In the genomic region with DNA sequence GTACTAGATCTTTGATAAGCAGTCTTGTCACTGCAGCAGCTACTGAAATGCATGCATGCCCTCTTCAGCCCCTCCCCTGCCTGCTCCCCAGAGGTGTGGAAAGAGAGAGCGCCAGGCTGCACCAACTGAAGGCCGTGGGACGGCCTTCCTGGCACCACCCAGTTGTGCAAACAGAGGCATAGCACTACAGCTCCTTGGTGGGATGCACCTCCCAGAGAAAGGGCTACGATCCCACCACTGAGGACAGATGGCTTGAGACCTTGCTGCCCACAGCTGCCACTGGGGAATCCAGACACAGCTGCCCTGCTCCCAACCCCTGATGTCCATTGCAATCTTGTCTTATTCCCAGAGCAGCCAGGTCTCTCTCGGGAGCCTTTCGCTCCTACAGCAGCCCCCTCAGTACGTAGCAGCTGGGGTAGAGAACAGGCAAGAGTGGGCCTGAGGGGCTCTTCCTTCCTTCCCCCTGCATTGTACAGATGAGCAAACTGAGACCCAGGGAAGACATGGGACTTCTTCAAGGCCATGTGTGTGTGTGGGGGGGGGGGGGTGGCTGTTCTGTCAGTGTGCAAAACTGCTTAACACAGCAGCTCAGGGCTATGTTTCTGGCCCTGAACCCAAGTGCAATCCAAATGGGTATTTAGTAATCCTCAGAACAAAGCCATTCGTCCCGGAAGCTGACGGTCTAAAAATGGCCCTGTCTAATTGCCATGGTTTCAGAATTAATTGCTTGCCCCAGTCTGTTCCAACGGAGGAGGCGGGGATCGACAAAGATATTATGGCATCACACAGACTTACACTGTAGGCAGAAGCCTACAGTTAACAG, we compare ENCODE assay signal across 10 mouse cellular contexts. TPM values are rescaled to one million over a fixed set of nuclear protein-coding genes. Genes with fewer than 3 reads are reported as not detected.
A peak's percentile ranks its signal among the peaks of the same experiment; 100 is the strongest.
DNase-seq lines count a peak whose midpoint lies in the region; ATAC-seq lines count a peak whose summit lies in the region.
"Had no signal": no experiment of that assay in that cellular context is flagged by ENCODE, and none has a peak within 500 bp of the region (broad histone marks: within the 10 kb centered on the region; RNA-seq: fewer than 3 reads in every experiment).

No protein-coding gene starts in this region.

- peak; percentile 72 for ATAC-seq in lung, embryonic 16.5 days (ENCODE audit: low read depth)
- no peak; the same call in 1 of the 2 replicates for ATAC-seq in megakaryocyte, adult 5-6 weeks (ENCODE audit: poor library complexity, severe bottlenecking)

- H3K4me1 ChIP-seq in lung, embryonic 16.5 days (replicated peaks; ENCODE audit: control insufficient read depth, insufficient read depth, low read length), result peaks cover 5% of the 10 kb centered on the region
- peaks cover 42% of the 10 kb centered on the region for H3K4me1 ChIP-seq in forebrain, embryonic 10.5 days

- H3K4me3 ChIP-seq in lung, embryonic 16.5 days (ENCODE audit: low read length), result no peak overlapping the region
- no peak overlapping the region for H3K4me3 ChIP-seq in forebrain, embryonic 10.5 days
- H3K4me3 ChIP-seq: limb, embryonic 12.5 days had no signal

- DNase-seq in lung, postnatal 25 days (ENCODE audit: low spot score), result no peak
- DNase-seq in forebrain, embryonic 10.5 days (ENCODE audit: extremely low spot score, low spot score), result no peak
- peak; percentile 45 to 83 for DNase-seq in layer of hippocampus, postnatal 14 days (ENCODE audit: low spot score in 2 of 2)
- DNase-seq in retina, postnatal 1 day, result peak; percentile 74
- DNase-seq in cerebellum, postnatal 14 days, result no peak
- DNase-seq in urinary bladder, adult 18-20 months (ENCODE audit: low spot score in 2 of 2), result no peak

- H3K9ac ChIP-seq in lung, embryonic 16.5 days (ENCODE audit: low read length), result no peak overlapping the region
- H3K9ac ChIP-seq: limb, embryonic 12.5 days had no signal

- H3K4me2 ChIP-seq in lung, embryonic 16.5 days (ENCODE audit: low read depth, low read length), result no peak overlapping the region
- H3K4me2 ChIP-seq: limb, embryonic 12.5 days had no signal

- H3K36me3 ChIP-seq in lung, embryonic 16.5 days (ENCODE audit: control insufficient read depth, insufficient read depth, low read length), result no peaks in the 10 kb centered on the region
- H3K36me3 ChIP-seq in forebrain, embryonic 10.5 days (replicated peaks), result no peaks in the 10 kb centered on the region
- H3K36me3 ChIP-seq: limb, embryonic 12.5 days had no signal

- no peaks in the 10 kb centered on the region for H3K9me3 ChIP-seq in lung, embryonic 16.5 days (ENCODE audit: control insufficient read depth, low read length)
- H3K9me3 ChIP-seq in forebrain, embryonic 10.5 days, result no peaks in the 10 kb centered on the region
- H3K9me3 ChIP-seq: limb, embryonic 12.5 days had no signal

- WGBS in lung, embryonic 16.5 days, result 33% methylated on average over 13 of the region's 13 CpGs
- WGBS in forebrain, embryonic 10.5 days, result 64% methylated on average over 13 of the region's 13 CpGs

- no peaks in the 10 kb centered on the region for H3K27me3 ChIP-seq in lung, embryonic 16.5 days (ENCODE audit: control insufficient read depth, insufficient read depth, low read depth, low read length)
- no peaks in the 10 kb centered on the region for H3K27me3 ChIP-seq in forebrain, embryonic 10.5 days (ENCODE audit: poor library complexity, severe bottlenecking)

- H3K27ac ChIP-seq in lung, embryonic 16.5 days (ENCODE audit: low read length), result no peak overlapping the region
- peak overlapping the region; percentile 76; the same call in 1 of the 2 replicates for H3K27ac ChIP-seq in forebrain, embryonic 10.5 days
- H3K27ac ChIP-seq: limb, embryonic 12.5 days had no signal

RNA-seq across cellular contexts. Expression of a gene that starts 46.9 kb away (rescaled TPM):
- polyA plus RNA-seq in lung, embryonic 16.5 days (2015; fragmentation: Nextera tagmentation; extraction: Ambion mirVana), result 0.13 and 1.1 TPM in 2 replicates
- 0.11 TPM in 1 of 2 replicates, not detected in the other for polyA plus RNA-seq in forebrain, embryonic 10.5 days (2016; fragmentation: Nextera tagmentation; extraction: Ambion mirVana)
- under 1 TPM in 1 of 2 experiments, not detected in 1; 0.21 TPM for total RNA-seq in layer of hippocampus, postnatal 14 days (2021)
- not detected in 2 replicates for total RNA-seq in megakaryocyte, adult 5-6 weeks (2015)
- not detected in 2 replicates for total RNA-seq in megakaryocyte, adult 5-6 weeks (2017)
- polyA plus RNA-seq: limb, embryonic 12.5 days; small intestine, adult 2 months had no signal

Comparison
In these comparisons a context has a peak if more than half of its experiments do, and no peak if none do; other contexts are left out.
1. DNase-seq: peak in layer of hippocampus, postnatal 14 days (2 of 2) and retina, postnatal 1 day (single experiment); none in lung, postnatal 25 days (single experiment), forebrain, embryonic 10.5 days (single experiment), cerebellum, postnatal 14 days (0 of 2) and urinary bladder, adult 18-20 months (0 of 2).